Mouse (Mus musculus) stomach, postnatal 0 days (tissue): ENCODE data around the gene Hadhb.

Source experiments
- CTCF ChIP-seq: IDR thresholded peaks from 2 replicates; pipeline ENCODE4 v1.5.1; 2016; ENCODE audit warnings: antibody characterized with exemption, low read depth, mild to moderate bottlenecking, moderate library complexity
- EP300 ChIP-seq: optimal IDR thresholded peaks from 2 replicates; pipeline ENCODE3; 2016; ENCODE audit warnings: antibody characterized with exemption

- no peak for TF ChIP-seq CTCF
- no peak for TF ChIP-seq EP300
Observed at GRCm38 (mm10) chr5:30131246-30131645, 23.8 kb upstream of the Hadhb start.
